Mouse (Mus musculus) A20 (cell line): Measurements from ENCODE around the gene Eps8.

ENCODE experiments used
- DNase-seq: peaks from one replicate; pipeline ENCODE4 v3.0.0-alpha.2; 2011; ENCODE audit warnings: low read depth, low spot score

Eps8 gene

GRCm38 (mm10) chr6:137661583-137662365, 7.1 kb upstream of the Eps8 start:
- no peak for DNase-seq

GRCm38 (mm10) chr6:137658426-137659088, 3.9 kb upstream of the Eps8 start:
- no peak for DNase-seq

DNA sequence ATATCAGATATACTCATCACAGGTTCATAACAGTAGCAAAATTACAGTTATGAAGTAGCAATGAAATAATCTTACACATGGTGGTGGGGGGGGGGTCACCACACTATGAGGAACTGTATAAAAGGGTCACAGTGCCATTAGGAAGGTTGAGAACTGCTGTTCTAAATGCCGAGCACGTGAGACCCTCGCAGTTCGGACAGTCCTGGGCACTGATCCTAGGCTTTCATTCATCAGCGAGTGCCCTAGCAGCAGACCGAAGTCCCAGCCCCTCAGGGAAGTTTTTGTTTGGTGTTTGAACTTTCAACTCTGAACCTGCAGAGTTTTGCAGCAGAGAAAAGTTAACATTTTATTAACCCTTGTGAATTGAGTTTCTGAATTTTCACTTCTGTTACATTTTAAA, 2.5 kb upstream of the Eps8 start:
- no peak for DNase-seq

GRCm38 (mm10) chr6:137649528-137649927, 5.1 kb downstream of the Eps8 start:
- no peak for DNase-seq

DNA sequence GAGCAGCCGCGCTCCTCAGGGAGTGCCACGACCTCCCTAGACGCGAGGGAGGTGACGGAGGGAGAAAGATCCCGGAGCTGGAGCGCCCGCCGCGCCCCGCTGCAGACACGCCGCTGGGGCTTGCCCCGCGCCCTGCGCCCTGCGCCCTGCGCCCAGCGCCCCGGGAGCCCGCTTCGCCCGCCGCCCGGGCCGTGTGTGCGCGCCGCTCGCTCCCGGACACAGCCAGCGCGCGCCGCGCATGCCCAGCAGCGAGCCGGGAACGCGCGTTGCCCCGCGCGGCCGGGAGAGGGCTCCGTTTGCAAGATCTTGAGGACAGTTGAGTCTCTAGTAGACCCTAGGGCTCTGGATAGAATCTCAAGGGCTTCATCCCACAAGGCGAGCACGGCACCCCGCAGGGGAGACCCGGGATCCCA, 5.6 kb downstream of the Eps8 start:
- DNase-seq: no peak

- no peak for DNase-seq
Observed at GRCm38 (mm10) chr6:137648110-137649067, 6.3 kb downstream of the Eps8 start.

- no peak for DNase-seq
Observed at GRCm38 (mm10) chr6:137647646-137648045, 7.0 kb downstream of the Eps8 start.

DNA sequence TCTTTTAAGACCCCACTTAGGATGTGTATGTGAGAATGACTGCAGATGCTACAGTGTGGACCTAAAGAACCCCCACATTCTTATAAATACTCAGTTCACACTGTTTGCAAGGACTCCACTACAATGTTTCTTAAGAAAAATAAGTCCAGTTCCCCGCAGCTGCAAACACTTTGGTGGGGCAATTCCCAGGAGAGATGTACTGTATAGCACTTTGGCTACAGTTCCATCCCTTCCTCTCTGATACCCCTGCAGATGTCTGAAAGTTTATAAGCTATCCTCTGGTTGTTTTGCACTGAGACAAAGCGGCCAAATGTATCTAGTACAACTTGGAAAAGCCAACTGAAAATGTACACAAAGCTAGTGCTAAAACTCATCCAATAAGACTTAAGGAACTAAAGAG, 8.0 kb downstream of the Eps8 start:
- DNase-seq: no peak

- DNase-seq: no peak
Observed at GRCm38 (mm10) chr6:137644893-137645292, 9.8 kb downstream of the Eps8 start.

- no peak for DNase-seq
Observed at GRCm38 (mm10) chr6:137643814-137644213, 10.9 kb downstream of the Eps8 start.

DNA sequence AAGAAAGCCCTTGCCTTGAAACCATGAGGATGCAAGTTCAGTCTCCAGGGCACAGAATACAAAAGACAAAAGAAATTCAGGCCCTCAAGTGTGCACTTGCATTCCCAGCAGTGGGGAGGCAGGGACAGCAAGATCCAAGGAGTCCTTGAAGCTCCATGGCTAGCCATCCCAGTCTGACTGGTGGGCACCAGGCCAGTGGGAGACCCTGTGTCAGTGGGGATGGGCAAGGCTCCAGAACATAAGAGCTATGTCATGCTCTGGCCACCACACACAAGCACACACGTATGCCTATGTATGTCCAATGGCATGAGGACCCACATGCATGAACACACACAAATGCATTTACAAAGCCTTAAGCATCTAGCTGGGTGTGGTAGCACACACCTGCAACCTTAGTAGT, 13.0 kb downstream of the Eps8 start:
- DNase-seq: no peak

DNA sequence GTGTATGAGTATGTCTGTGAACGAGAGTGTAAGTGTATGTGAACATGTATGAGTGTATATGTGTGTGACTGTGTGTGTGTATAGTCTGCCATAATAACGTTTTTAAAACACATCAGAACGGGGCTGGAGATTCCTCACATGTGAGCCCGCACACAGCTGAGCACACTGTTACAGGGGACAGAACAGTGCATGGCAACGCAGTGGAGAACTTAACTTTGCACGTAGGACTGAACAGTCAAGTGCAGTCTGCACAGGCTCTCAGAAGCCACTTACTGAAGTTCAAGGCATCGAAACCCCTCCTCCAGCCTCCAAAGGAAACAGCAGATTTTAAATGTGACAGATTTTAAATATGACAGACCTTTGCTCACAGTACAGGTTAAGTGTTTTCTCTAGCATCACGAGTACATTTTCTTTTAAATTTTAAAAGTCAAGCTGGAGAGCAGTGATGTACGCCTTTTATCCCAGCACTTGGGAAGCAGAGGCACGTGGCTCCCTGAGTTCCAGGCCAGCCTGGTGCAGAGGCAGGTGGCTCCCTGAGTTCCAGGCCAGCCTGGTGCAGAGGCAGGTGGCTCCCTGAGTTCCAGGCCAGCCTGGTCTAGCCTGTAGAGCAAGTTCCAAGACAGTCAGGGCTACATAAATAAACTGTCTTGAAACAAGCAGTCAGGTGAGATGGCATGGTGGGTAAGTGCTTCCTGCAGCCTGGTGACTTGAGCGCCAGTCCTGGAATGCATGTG, 15.7 kb downstream of the Eps8 start:
- no peak for DNase-seq

- DNase-seq: no peak
Observed at GRCm38 (mm10) chr6:137637443-137637842, 17.2 kb downstream of the Eps8 start.

DNA sequence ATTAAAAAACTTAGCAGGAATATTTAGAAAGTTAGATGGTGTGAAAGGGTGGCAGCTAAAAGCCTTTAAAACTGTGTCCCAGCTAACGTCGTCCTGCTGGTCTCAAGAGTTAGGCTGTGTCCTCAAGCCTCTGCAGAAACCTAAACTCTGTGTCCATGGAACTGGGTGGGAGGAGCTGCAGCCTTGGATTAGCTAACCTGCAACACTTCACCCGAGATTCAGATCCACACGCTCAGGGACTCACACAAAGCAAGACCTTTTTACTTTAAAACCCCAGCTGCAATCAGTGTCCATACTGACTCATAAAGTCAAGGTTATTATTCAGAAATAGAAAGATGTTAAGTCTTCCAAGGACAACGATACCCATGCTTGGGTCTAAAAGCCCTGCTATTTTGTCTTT, 18.5 kb downstream of the Eps8 start:
- DNase-seq: no peak

DNA sequence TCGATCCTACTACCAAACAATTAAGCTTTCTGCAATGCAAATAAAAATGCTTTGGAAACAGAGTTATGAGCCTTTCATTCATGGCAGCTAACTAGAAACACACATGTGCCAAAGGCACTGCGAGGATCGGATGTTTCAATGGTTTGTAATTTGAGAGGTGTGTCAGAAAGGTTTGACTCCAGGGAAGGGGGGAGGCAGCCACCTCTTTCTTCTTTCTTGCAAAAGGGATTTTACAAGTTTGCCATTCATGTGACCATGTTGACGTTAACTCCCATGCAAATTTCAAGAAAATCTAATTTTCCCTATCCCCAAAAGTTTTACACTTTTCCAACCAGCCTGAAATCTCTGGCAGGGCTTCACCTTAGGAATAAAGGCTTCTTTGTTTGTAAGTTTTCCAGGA, 21.1 kb downstream of the Eps8 start:
- no peak for DNase-seq

DNA sequence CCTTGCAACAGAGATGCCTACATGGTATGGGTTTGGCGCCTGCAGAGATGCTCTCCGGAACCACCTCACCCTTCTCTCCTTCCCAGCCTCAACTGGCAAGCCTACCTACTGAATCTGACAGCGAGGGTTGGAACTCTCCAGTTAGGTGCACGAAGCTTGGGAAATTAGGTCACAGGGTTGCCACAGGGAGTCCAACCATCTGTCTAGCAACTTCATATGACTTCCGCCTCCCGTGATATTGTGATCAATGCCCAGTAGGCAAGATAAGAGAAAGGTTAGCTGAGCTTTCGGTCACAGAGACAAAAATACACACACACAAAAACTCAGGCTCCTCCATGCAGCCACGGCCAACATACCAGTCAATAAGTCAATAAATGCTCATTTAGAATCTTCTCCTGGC, 21.6 kb downstream of the Eps8 start:
- no peak for DNase-seq

DNA sequence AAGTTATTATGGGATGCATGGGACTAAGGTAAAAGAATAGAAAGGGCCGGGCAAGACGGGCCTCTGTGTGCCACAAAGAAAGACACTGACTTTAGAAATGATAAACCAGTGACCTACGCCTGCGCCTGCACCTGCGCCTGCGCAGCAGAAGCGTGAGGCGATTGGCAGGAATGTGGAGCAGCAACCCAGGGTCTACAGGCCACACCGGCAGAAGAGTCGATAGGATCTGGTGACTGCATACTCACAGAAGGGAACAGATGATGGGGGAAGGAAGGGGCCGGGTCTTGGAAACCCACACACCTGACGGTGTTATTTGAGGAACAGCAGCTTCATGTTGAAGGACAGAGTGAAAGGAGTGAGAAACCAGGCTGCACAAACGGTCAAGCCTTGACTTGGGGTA, 24.3 kb downstream of the Eps8 start:
- DNase-seq: no peak

DNA sequence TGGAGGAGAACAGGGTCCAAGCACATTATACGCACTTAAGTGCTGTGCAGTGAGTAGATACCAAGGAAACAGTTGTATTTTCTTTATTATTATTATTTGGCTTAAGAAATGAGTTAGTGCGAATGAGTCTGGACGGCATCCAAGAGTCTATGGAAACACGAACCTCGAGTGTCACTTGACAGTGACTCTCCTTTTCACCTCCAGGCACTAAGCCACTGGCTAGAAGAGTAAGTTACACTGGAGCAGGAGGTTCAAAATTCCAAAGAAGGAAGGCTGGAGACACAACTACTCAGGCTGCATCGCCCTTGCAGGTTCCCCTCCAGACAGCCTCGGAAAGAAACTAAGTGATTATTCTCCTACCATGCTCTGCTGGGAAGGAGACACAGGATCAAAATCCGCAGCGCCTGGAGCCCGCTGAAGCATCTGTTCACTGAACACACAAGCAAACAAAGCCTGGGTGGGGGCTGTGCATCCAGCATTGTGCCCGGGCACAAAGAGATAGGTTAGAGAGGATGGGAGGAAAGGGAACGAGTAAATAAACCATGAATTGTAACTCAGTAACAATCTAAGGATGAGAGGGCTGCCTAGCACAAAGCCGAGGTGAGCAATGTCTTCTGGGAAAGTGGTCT, 25.0 kb downstream of the Eps8 start:
- no peak for DNase-seq

- DNase-seq: no peak
Observed at GRCm38 (mm10) chr6:137628715-137629114, 26.0 kb downstream of the Eps8 start.

- DNase-seq: no peak
Observed at GRCm38 (mm10) chr6:137621021-137621420, 33.7 kb downstream of the Eps8 start.

DNA sequence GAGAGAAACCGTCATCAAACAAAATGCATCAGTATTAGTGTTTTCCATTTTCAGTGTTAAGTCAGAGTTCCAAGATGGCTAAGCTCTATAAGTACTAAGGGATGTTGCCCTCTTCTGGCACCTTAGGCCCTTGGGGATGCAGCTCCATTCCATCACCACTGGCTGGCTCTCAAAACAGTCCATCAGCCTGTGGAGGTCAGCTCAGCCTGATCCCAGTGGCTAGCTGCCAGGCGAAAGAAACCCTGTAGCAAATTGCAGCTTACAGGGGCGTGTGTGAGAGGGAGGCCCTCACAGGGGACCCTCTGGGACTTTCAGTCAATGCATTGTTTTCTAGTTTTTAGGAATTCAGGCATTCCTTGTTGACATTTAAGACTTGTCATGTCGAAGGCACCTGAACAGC, 40.8 kb downstream of the Eps8 start:
- DNase-seq: no peak
